Mouse (Mus musculus) kidney, embryonic 16.5 days (tissue): ENCODE data around the gene Sept11. TPM values are rescaled to one million over a fixed set of nuclear protein-coding genes. Genes with fewer than 3 reads are reported as not detected.

Experiments used
- ATAC-seq: fragments of 200-750 bp; cut with Nextera tagmentation; 2 replicates; pipeline ENCODE4 v1.8.0; 2017; ENCODE audit warnings: moderate TSS enrichment; ENCODE audit not compliant: low FRiP score, low TSS enrichment
- H3K27ac ChIP-seq: fragments of 300-500 bp; sonication (generic); 2 replicates; pipeline ENCODE4 v1.5.1; 2014; ENCODE audit warnings: low read length
- H3K27me3 ChIP-seq: fragments of 300-500 bp; sonication (generic); 2 replicates; pipeline ENCODE4 v1.6.1; 2014; ENCODE audit warnings: low read length, control low read depth, mixed read lengths; ENCODE audit not compliant: insufficient read depth
- H3K36me3 ChIP-seq: fragments of 300-500 bp; sonication (generic); 2 replicates; pipeline ENCODE4 v1.6.1; 2014; ENCODE audit warnings: low read length, control low read depth, mixed read lengths; ENCODE audit not compliant: insufficient read depth
- H3K4me1 ChIP-seq: fragments of 300-500 bp; sonication (generic); 2 replicates; pipeline ENCODE4 v1.6.1; 2014; ENCODE audit warnings: low read length, control low read depth, mixed read lengths; ENCODE audit not compliant: insufficient read depth
- H3K4me2 ChIP-seq: fragments of 300-500 bp; sonication (generic); replicated peaks from 2 replicates; pipeline ENCODE4 v1.6.1; 2014; ENCODE audit warnings: low read depth, low read length
- H3K4me3 ChIP-seq: fragments of 300-500 bp; sonication (generic); 2 replicates; pipeline ENCODE4 v1.5.1; 2014; ENCODE audit warnings: mild to moderate bottlenecking, low read length
- H3K9ac ChIP-seq: fragments of 300-500 bp; sonication (generic); replicated peaks from 2 replicates; pipeline ENCODE4 v1.6.1; 2014; ENCODE audit warnings: low read length
- H3K9me3 ChIP-seq: fragments of 300-500 bp; sonication (generic); 2 replicates; pipeline ENCODE4 v1.6.1; 2016; ENCODE audit warnings: low read length, control low read depth
- WGBS: fragments of 180-500 bp; shearing (Covaris S2); extraction: QIAGEN DNeasy Blood & Tissue Kit; methylation state at CpG from one replicate; pipeline ENCODE4 v1.1.7; 2014; 5-methylcytosine and 5-hydroxymethylcytosine counted together
- polyA plus RNA-seq: library from polyadenylated mRNA; unstranded; fragments of >200 nt; fragmentation: Nextera tagmentation; extraction: Ambion mirVana; gene quantifications from 2 replicates; pipeline ENCODE4 v1.2.1, GENCODE M21; 2015

The Sept11 gene
- polyA plus RNA-seq, 1 experiment from 2014 or later, result 216 TPM

- peak overlapping the region; percentile 80 for H3K27ac ChIP-seq
- peak; percentile 52 for ATAC-seq
- H3K4me1 ChIP-seq, result peaks cover 79% of the 10 kb centered on the region
Observed at GRCm38 (mm10) chr5:93124031-93124826, 31.0 kb downstream of the Sept11 start.

GRCm38 (mm10) chr5:93125325-93125724 lies 32.1 kb downstream of the Sept11 start:
- Histone ChIP-seq H3K4me3 (no peak overlapping the region), H3K9ac (no peak overlapping the region), H3K4me2 (no peak overlapping the region), H3K4me1 (peaks cover 82% of the 10 kb centered on the region), H3K27me3 (no peaks in the 10 kb centered on the region), H3K36me3 (no peaks in the 10 kb centered on the region), H3K9me3 (no peaks in the 10 kb centered on the region), H3K27ac (peak overlapping the region; percentile 96; the same call in 1 of the 2 replicates)
- WGBS, result 93% methylated on average over 6 of the region's 6 CpGs
- no peak for ATAC-seq

More at GRCm38 (mm10) chr5:93124031-93124826, 31.0 kb downstream of the Sept11 start:
- no peak overlapping the region for H3K4me2 ChIP-seq
- no peaks in the 10 kb centered on the region for H3K9me3 ChIP-seq
- H3K4me3 ChIP-seq, result no peak overlapping the region
- H3K9ac ChIP-seq, result no peak overlapping the region
- WGBS, result 44% methylated on average over 9 of the region's 9 CpGs
- no peaks in the 10 kb centered on the region for H3K27me3 ChIP-seq
- no peaks in the 10 kb centered on the region for H3K36me3 ChIP-seq

- Histone ChIP-seq H3K9me3 (no peaks in the 10 kb centered on the region), H3K4me2 (no peak overlapping the region), H3K27me3 (no peaks in the 10 kb centered on the region), H3K27ac (peak overlapping the region; percentile 96; the same call in 1 of the 2 replicates), H3K4me3 (no peak overlapping the region), H3K36me3 (no peaks in the 10 kb centered on the region), H3K4me1 (peaks cover 82% of the 10 kb centered on the region), H3K9ac (no peak overlapping the region)
- ATAC-seq, result no peak
- WGBS, result 50% methylated on average over 12 of the region's 12 CpGs
Observed at GRCm38 (mm10) chr5:93126222-93126929, 33.1 kb downstream of the Sept11 start.

GRCm38 (mm10) chr5:93126930-93127562 lies 33.8 kb downstream of the Sept11 start:
- peak overlapping the region; percentile 96 for H3K27ac ChIP-seq
- H3K9ac ChIP-seq, result 0 out of 2 replicates have a peak overlapping the region, but pooled peaks have one; percentile 13
- WGBS, result 57% methylated on average over 4 of the region's 4 CpGs
- no peak overlapping the region for H3K4me2 ChIP-seq
- H3K4me1 ChIP-seq, result peaks cover 84% of the 10 kb centered on the region
- H3K4me3 ChIP-seq, result no peak overlapping the region
- H3K9me3 ChIP-seq, result no peaks in the 10 kb centered on the region
- no peak for ATAC-seq
- H3K27me3 ChIP-seq, result no peaks in the 10 kb centered on the region
- H3K36me3 ChIP-seq, result no peaks in the 10 kb centered on the region

GRCm38 (mm10) chr5:93127722-93128121 lies 34.5 kb downstream of the Sept11 start:
- peak; percentile 44 for ATAC-seq
- WGBS, result 15% methylated on average over 3 of the region's 3 CpGs
- Histone ChIP-seq H3K27me3 (no peaks in the 10 kb centered on the region), H3K27ac (peak overlapping the region; percentile 96), H3K4me3 (no peak overlapping the region), H3K9me3 (no peaks in the 10 kb centered on the region), H3K36me3 (no peaks in the 10 kb centered on the region), H3K4me1 (peaks cover 84% of the 10 kb centered on the region), H3K4me2 (0 out of 2 replicates have a peak overlapping the region, but pooled peaks have one; percentile 6), H3K9ac (no peak overlapping the region)

- H3K36me3 ChIP-seq, result no peaks in the 10 kb centered on the region
- no peak for ATAC-seq
- no peak overlapping the region for H3K4me3 ChIP-seq
- H3K27me3 ChIP-seq, result no peaks in the 10 kb centered on the region
- H3K4me2 ChIP-seq, result no peak overlapping the region
- H3K4me1 ChIP-seq, result peaks cover 91% of the 10 kb centered on the region
- peak overlapping the region; percentile 96 for H3K27ac ChIP-seq
- no peaks in the 10 kb centered on the region for H3K9me3 ChIP-seq
- H3K9ac ChIP-seq, result no peak overlapping the region
- 64% methylated on average over 3 of the region's 3 CpGs for WGBS
Observed at GRCm38 (mm10) chr5:93128765-93129164, 35.5 kb downstream of the Sept11 start.

GRCm38 (mm10) chr5:93129953-93130352 lies 36.7 kb downstream of the Sept11 start:
- Histone ChIP-seq H3K4me3 (no peak overlapping the region), H3K4me1 (peaks cover 94% of the 10 kb centered on the region), H3K36me3 (no peaks in the 10 kb centered on the region), H3K27me3 (no peaks in the 10 kb centered on the region), H3K27ac (peak overlapping the region; percentile 96), H3K9ac (peak overlapping the region; percentile 43; the same call in 1 of the 2 replicates), H3K4me2 (peak overlapping the region; percentile 18), H3K9me3 (no peaks in the 10 kb centered on the region)
- ATAC-seq, result peak; percentile 72
- 11% methylated on average over 4 of the region's 4 CpGs for WGBS

- H3K4me3 ChIP-seq, result no peak overlapping the region
- H3K4me2 ChIP-seq, result 0 out of 2 replicates have a peak overlapping the region, but pooled peaks have one; percentile 18
- H3K36me3 ChIP-seq, result no peaks in the 10 kb centered on the region
- no peak overlapping the region for H3K9ac ChIP-seq
- H3K27ac ChIP-seq, result peak overlapping the region; percentile 96
- no peak for ATAC-seq
- H3K9me3 ChIP-seq, result no peaks in the 10 kb centered on the region
- WGBS, result 36% methylated on average over 4 of the region's 4 CpGs
- peaks cover 98% of the 10 kb centered on the region for H3K4me1 ChIP-seq
- no peaks in the 10 kb centered on the region for H3K27me3 ChIP-seq
Observed at GRCm38 (mm10) chr5:93131401-93131800, 38.2 kb downstream of the Sept11 start.

GRCm38 (mm10) chr5:93133445-93134244 lies 40.4 kb downstream of the Sept11 start:
- H3K27ac ChIP-seq, result peak overlapping the region; percentile 90
- peak overlapping the region; percentile 36 for H3K4me2 ChIP-seq
- H3K27me3 ChIP-seq, result no peaks in the 10 kb centered on the region
- H3K9ac ChIP-seq, result 0 out of 2 replicates have a peak overlapping the region, but pooled peaks have one; percentile 16
- peaks cover 9% of the 10 kb centered on the region for H3K36me3 ChIP-seq
- H3K4me1 ChIP-seq, result peaks cover 86% of the 10 kb centered on the region
- H3K9me3 ChIP-seq, result peaks cover 5% of the 10 kb centered on the region; the same call in 1 of the 2 replicates
- ATAC-seq, result 0 out of 2 replicates have a peak, but pooled peaks have one; percentile 8
- WGBS, result 7% methylated on average over 10 of the region's 10 CpGs
- peak overlapping the region; percentile 5; the same call in 1 of the 2 replicates for H3K4me3 ChIP-seq
